13 mouse cellular contexts compared by ENCODE assay signal in genomic region chr16:33837191-33837590, GRCm38 (mm10). TPM values are rescaled to one million over a fixed set of nuclear protein-coding genes. Genes with fewer than 3 reads are reported as not detected.
DNase-seq lines count a peak whose midpoint lies in the region; ATAC-seq and TF ChIP-seq lines count a peak whose summit lies in the region.
"Had no signal": no experiment of that assay in that cellular context is flagged by ENCODE, and none has a peak within 500 bp of the region (broad histone marks: within the 10 kb centered on the region; RNA-seq: fewer than 3 reads in every experiment).

No protein-coding gene starts in this region.

- ATAC-seq in embryonic facial prominence, embryonic 15.5 days (ENCODE audit: insufficient number of reproducible peaks, low FRiP score, low TSS enrichment, low read depth), result no peak
- no peak for ATAC-seq in midbrain, embryonic 13.5 days

- no peak overlapping the region for H3K9ac ChIP-seq in embryonic facial prominence, embryonic 15.5 days
- H3K9ac ChIP-seq in midbrain, embryonic 13.5 days (replicated peaks), result no peak overlapping the region
- H3K9ac ChIP-seq: hindbrain, embryonic 13.5 days; liver, embryonic 14.5 days had no signal

- H3K79me2 ChIP-seq in myocyte (ENCODE audit: control insufficient read depth, insufficient read depth), result peaks cover 79% of the 10 kb centered on the region

- H3ac ChIP-seq in myocyte (ENCODE audit: control insufficient read depth, insufficient read length), result no peak overlapping the region

- peaks cover 47% of the 10 kb centered on the region for H3K4me1 ChIP-seq in bone marrow macrophage, adult 2 months (ENCODE audit: control insufficient read depth, insufficient read depth, low read length)
- H3K4me1 ChIP-seq in embryonic facial prominence, embryonic 15.5 days, result peaks cover 70% of the 10 kb centered on the region
- H3K4me1 ChIP-seq in midbrain, embryonic 13.5 days (replicated peaks), result peaks cover 21% of the 10 kb centered on the region

- no peak for TF ChIP-seq POLR2A in bone marrow macrophage, adult 2 months (IDR thresholded peaks at IDR 0.05; ENCODE audit: borderline replicate concordance, low read depth, low read length)
- TF ChIP-seq POLR2A in myocyte (IDR thresholded peaks at IDR 0.05; ENCODE audit: insufficient read length, low read depth), result no peak

- 0 out of 2 replicates have a peak overlapping the region, but pooled peaks have one; percentile 28 for H3K27ac ChIP-seq in layer of hippocampus, adult 2 months
- peak overlapping the region; percentile 79 for H3K27ac ChIP-seq in bone marrow macrophage, adult 2 months (ENCODE audit: insufficient read depth, low read depth, low read length)
- H3K27ac ChIP-seq in embryonic facial prominence, embryonic 15.5 days (replicated peaks), result peak overlapping the region; percentile 76
- no peak overlapping the region for H3K27ac ChIP-seq in midbrain, embryonic 13.5 days
- H3K27ac ChIP-seq: hindbrain, embryonic 13.5 days; liver, embryonic 14.5 days had no signal

- H3K4me2 ChIP-seq in embryonic facial prominence, embryonic 15.5 days (replicated peaks), result no peak overlapping the region
- H3K4me2 ChIP-seq in myocyte (ENCODE audit: low read depth), result peak overlapping the region; percentile 49
- no peak overlapping the region for H3K4me2 ChIP-seq in midbrain, embryonic 13.5 days (replicated peaks)
- H3K4me2 ChIP-seq: hindbrain, embryonic 13.5 days had no signal

- WGBS in embryonic facial prominence, embryonic 15.5 days, result 62% methylated on average over 3 of the region's 3 CpGs
- WGBS in midbrain, embryonic 13.5 days, result 80% methylated on average over 3 of the region's 3 CpGs

- H3K9me3 ChIP-seq in embryonic facial prominence, embryonic 15.5 days (replicated peaks), result no peaks in the 10 kb centered on the region
- no peaks in the 10 kb centered on the region for H3K9me3 ChIP-seq in midbrain, embryonic 13.5 days
- H3K9me3 ChIP-seq: hindbrain, embryonic 13.5 days had no signal

- no peaks in the 10 kb centered on the region for H3K36me3 ChIP-seq in embryonic facial prominence, embryonic 15.5 days
- no peaks in the 10 kb centered on the region for H3K36me3 ChIP-seq in myocyte (ENCODE audit: control insufficient read depth, insufficient read depth)
- no peaks in the 10 kb centered on the region for H3K36me3 ChIP-seq in midbrain, embryonic 13.5 days
- H3K36me3 ChIP-seq: hindbrain, embryonic 13.5 days had no signal

- no peak for TF ChIP-seq CTCF in layer of hippocampus, adult 2 months (conservative IDR thresholded peaks at IDR 0.05)
- TF ChIP-seq CTCF in bone marrow macrophage, adult 2 months (IDR thresholded peaks at IDR 0.05; ENCODE audit: low read depth, low read length), result no peak

- H3K27me3 ChIP-seq in embryonic facial prominence, embryonic 15.5 days, result no peaks in the 10 kb centered on the region
- no peaks in the 10 kb centered on the region for H3K27me3 ChIP-seq in myocyte (ENCODE audit: control insufficient read depth, insufficient read depth, insufficient read length)
- H3K27me3 ChIP-seq in midbrain, embryonic 13.5 days, result peaks cover 20% of the 10 kb centered on the region

- no peak for DNase-seq in layer of hippocampus, adult 2 months (ENCODE audit: low spot score in 2 of 2)
- DNase-seq in layer of hippocampus, postnatal 25 days (ENCODE audit: extremely low spot score in 1 of 2, low spot score in 1 of 2), result no peak
- DNase-seq in right cerebral cortex, postnatal 36 days (ENCODE audit: low spot score in 2 of 2), result no peak
- no peak for DNase-seq in ovary, adult 18-20 months (ENCODE audit: low spot score)
- DNase-seq: kidney, postnatal 14 days; midbrain, embryonic 14.5 days had no signal

- no peak overlapping the region for H3K4me3 ChIP-seq in layer of hippocampus, adult 2 months
- no peak overlapping the region for H3K4me3 ChIP-seq in bone marrow macrophage, adult 2 months (ENCODE audit: insufficient read depth, low read length)
- H3K4me3 ChIP-seq in embryonic facial prominence, embryonic 15.5 days (replicated peaks), result no peak overlapping the region
- H3K4me3 ChIP-seq in myocyte, result no peak overlapping the region
- no peak overlapping the region for H3K4me3 ChIP-seq in midbrain, embryonic 13.5 days (replicated peaks)
- H3K4me3 ChIP-seq: hindbrain, embryonic 13.5 days had no signal

TF ChIP-seq in myocyte, 11 proteins besides CTCF, POLR2A, EP300 and RAD21:
- TF ChIP-seq MYOD1 (IDR thresholded peaks at IDR 0.05; ENCODE audit: control insufficient read depth in 1 of 3, insufficient read length in 2 of 3, low read depth in 2 of 3) (peak in 1 of 3 experiments; percentile 3), REST (IDR thresholded peaks at IDR 0.05; ENCODE audit: insufficient read depth, insufficient read length) (no peak)

RNA-seq across cellular contexts. Expression of gene Itgb5, which starts 7.7 kb away (rescaled TPM):
- total RNA-seq in layer of hippocampus, adult 2 months (2021), result 10 to 100 TPM; 40.2 to 40.5 TPM
- total RNA-seq in layer of hippocampus, postnatal 25 days (2021), result 10 to 100 TPM; 38.7 to 42.3 TPM
- polyA plus RNA-seq in bone marrow macrophage, adult 2 months (2012; ENCODE audit: insufficient read depth, insufficient read length, missing spikeins), result 211 and 263 TPM in 2 replicates
- 118 and 123 TPM in 2 replicates for polyA plus RNA-seq in embryonic facial prominence, embryonic 15.5 days (2015; fragmentation: Nextera tagmentation; extraction: Ambion mirVana)
- 114 TPM for polyA plus RNA-seq in myocyte (2012; fragmentation: generic; extraction: Trizol)
- 5.3 and 10.3 TPM in 2 replicates for polyA plus RNA-seq in midbrain, embryonic 13.5 days (2015; fragmentation: Nextera tagmentation; extraction: Ambion mirVana)

RNA-seq across cellular contexts. Expression of gene Muc13, which starts 43.4 kb away (rescaled TPM):
- total RNA-seq in layer of hippocampus, adult 2 months (2021), result not detected
- total RNA-seq in layer of hippocampus, postnatal 25 days (2021), result not detected
- polyA plus RNA-seq in bone marrow macrophage, adult 2 months (2012; ENCODE audit: insufficient read depth, insufficient read length, missing spikeins), result not detected in 2 replicates
- polyA plus RNA-seq in embryonic facial prominence, embryonic 15.5 days (2015; fragmentation: Nextera tagmentation; extraction: Ambion mirVana), result 0.25 and 0.52 TPM in 2 replicates
- 0.05 TPM for polyA plus RNA-seq in myocyte (2012; fragmentation: generic; extraction: Trizol)
- 0.07 and 0.23 TPM in 2 replicates for polyA plus RNA-seq in midbrain, embryonic 13.5 days (2015; fragmentation: Nextera tagmentation; extraction: Ambion mirVana)
- total RNA-seq: gastrocnemius, postnatal 36 days had no signal
- polyA plus RNA-seq: hindbrain, embryonic 13.5 days; midbrain, embryonic 14.5 days had no signal

Comparison
In these comparisons a context has a peak if more than half of its experiments do, and no peak if none do; other contexts are left out.
1. RNA of gene Itgb5, which starts 7.7 kb away (polyA plus RNA-seq): 211 to 263 TPM in bone marrow macrophage, adult 2 months, 118 to 123 TPM in embryonic facial prominence, embryonic 15.5 days and 114 TPM in myocyte (single experiment); 5.3 to 10.3 TPM in midbrain, embryonic 13.5 days; every median in the first group is over 10 times any median in the second.